Mouse (Mus musculus) heart, postnatal 0 days (tissue): ENCODE data around the gene Sema4c. TPM values are rescaled to one million over a fixed set of nuclear protein-coding genes. Genes with fewer than 3 reads are reported as not detected.

Experiments used
- ATAC-seq: fragments of 200-750 bp; cut with Nextera tagmentation; 2 replicates; pipeline ENCODE4 v1.8.0; 2017; ENCODE audit warnings: low read depth, moderate number of reproducible peaks, moderate library complexity; ENCODE audit not compliant: insufficient read depth
- DNase-seq: peaks from one replicate; pipeline ENCODE4 v3.0.0-alpha.2; 2016; ENCODE audit warnings: low spot score
- H3K27ac ChIP-seq: fragments of 300-500 bp; sonication (generic); 2 replicates; pipeline ENCODE4 v1.5.1; 2014; ENCODE audit warnings: low read depth, mild to moderate bottlenecking
- H3K27me3 ChIP-seq: fragments of 300-500 bp; sonication (generic); 2 replicates; pipeline ENCODE4 v1.6.1; 2014; ENCODE audit warnings: low read length, mixed read lengths; ENCODE audit not compliant: control insufficient read depth, insufficient read depth
- H3K36me3 ChIP-seq: fragments of 300-500 bp; sonication (generic); replicated peaks from 2 replicates; pipeline ENCODE4 v1.6.1; 2014; ENCODE audit warnings: low read length, mixed read lengths; ENCODE audit not compliant: control insufficient read depth, insufficient read depth
- H3K4me1 ChIP-seq: fragments of 300-500 bp; sonication (generic); 2 replicates; pipeline ENCODE4 v1.6.1; 2014; ENCODE audit warnings: antibody characterized with exemption; ENCODE audit not compliant: control insufficient read depth, insufficient read depth
- H3K4me2 ChIP-seq: fragments of 300-500 bp; sonication (generic); 2 replicates; pipeline ENCODE4 v1.6.1; 2014; ENCODE audit warnings: low read depth, mild to moderate bottlenecking, low read length, moderate library complexity
- H3K4me3 ChIP-seq: fragments of 300-500 bp; sonication (generic); 2 replicates; pipeline ENCODE4 v1.5.1; 2014; ENCODE audit warnings: low read depth, low read length
- H3K9ac ChIP-seq: fragments of 300-500 bp; sonication (generic); replicated peaks from 2 replicates; pipeline ENCODE4 v1.6.1; 2014; ENCODE audit warnings: low read depth, low read length, mixed read lengths
- H3K9me3 ChIP-seq: fragments of 300-500 bp; sonication (generic); replicated peaks from 2 replicates; pipeline ENCODE4 v1.6.1; 2016; ENCODE audit warnings: low read length; ENCODE audit not compliant: control insufficient read depth
- CTCF ChIP-seq: IDR thresholded peaks from 2 replicates; pipeline ENCODE4 v1.5.1; 2016; ENCODE audit warnings: antibody characterized with exemption, control low read depth, low read depth
- EP300 ChIP-seq: IDR thresholded peaks from 2 replicates; pipeline ENCODE4 v1.6.1; 2016; ENCODE audit warnings: antibody characterized with exemption, low read depth
- WGBS: fragments of 180-500 bp; shearing (Covaris S2); extraction: QIAGEN DNeasy Blood & Tissue Kit; methylation state at CpG from one replicate; pipeline ENCODE4 v1.1.7; 2014; 5-methylcytosine and 5-hydroxymethylcytosine counted together
- polyA plus RNA-seq: library from polyadenylated mRNA; unstranded; fragments of >200 nt; fragmentation: Nextera tagmentation; extraction: Ambion mirVana; gene quantifications from 2 replicates; pipeline ENCODE4 v1.2.1, GENCODE M21; 2015
- total RNA-seq: library from RNA; depleted of rRNA; stranded (reverse); fragments of >200 nt; gene quantifications from 2 replicates; pipeline ENCODE4 v1.2.3, GENCODE M21; 2014; ENCODE audit warnings: low replicate concordance

Sema4c gene
- total and polyA plus RNA-seq, 2 experiments from 2014 or later, result 5.7 to 13.2 TPM

DNA sequence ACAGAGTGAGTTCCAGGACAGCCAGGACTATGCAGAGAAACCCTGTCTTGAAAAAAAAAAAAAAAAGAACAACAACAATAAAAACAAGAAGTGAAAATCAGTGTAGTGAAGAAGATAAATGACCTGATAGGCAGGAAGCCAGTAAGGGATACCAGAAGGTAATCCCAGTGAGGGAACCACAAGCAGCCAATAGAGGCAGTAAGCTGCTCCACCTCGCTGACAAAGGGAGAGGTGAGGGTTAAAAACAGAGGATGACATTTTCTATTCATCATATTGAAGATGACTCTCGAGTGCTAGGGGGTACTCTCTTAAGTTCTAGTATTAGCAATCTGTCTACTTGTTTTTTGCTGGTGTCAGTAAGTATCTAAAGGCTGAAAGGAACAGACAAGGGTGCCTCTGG lies 40.3 kb upstream of the Sema4c start:
- H3K4me3 ChIP-seq, result no peak overlapping the region
- TF ChIP-seq CTCF (no peak), EP300 (no peak)
- H3K9me3 ChIP-seq, result no peaks in the 10 kb centered on the region
- 80% methylated on average over 2 of the region's 2 CpGs for WGBS
- H3K9ac ChIP-seq, result no peak overlapping the region
- ATAC-seq, result no peak
- H3K27ac ChIP-seq, result no peak overlapping the region
- no peaks in the 10 kb centered on the region for H3K27me3 ChIP-seq
- H3K4me2 ChIP-seq, result no peak overlapping the region
- no peak for DNase-seq
- no peaks in the 10 kb centered on the region for H3K36me3 ChIP-seq
- H3K4me1 ChIP-seq, result peaks cover 18% of the 10 kb centered on the region

DNA sequence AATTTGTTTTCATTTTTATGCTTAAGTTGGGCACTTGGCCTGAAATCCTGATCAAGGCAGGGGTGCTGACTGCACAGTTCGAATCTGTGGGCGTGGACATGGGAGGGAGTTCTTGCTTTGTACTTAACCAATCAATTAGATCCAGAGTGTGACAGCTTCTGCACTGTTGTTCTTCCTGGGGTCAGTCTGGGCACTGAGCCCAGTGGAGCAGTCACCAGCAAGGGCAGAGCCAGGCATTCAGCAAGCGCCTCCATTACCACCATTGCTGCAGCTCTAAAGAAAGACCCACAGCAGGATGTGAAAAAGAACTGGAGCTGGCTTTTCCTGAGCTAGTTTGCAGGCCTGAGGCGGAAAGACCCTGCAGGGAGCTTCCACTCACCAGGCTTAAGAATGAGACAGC lies 38.0 kb upstream of the Sema4c start:
- Histone ChIP-seq H3K9me3 (no peaks in the 10 kb centered on the region), H3K9ac (no peak overlapping the region), H3K27me3 (no peaks in the 10 kb centered on the region), H3K36me3 (no peaks in the 10 kb centered on the region), H3K4me1 (peaks cover 15% of the 10 kb centered on the region), H3K4me2 (peak overlapping the region; percentile 40), H3K4me3 (no peak overlapping the region), H3K27ac (peak overlapping the region; percentile 81)
- DNase-seq, result peak; percentile 72
- peak; percentile 89 for ATAC-seq
- TF ChIP-seq CTCF (no peak), EP300 (no peak)
- WGBS, result 24% methylated on average over 4 of the region's 4 CpGs

DNA sequence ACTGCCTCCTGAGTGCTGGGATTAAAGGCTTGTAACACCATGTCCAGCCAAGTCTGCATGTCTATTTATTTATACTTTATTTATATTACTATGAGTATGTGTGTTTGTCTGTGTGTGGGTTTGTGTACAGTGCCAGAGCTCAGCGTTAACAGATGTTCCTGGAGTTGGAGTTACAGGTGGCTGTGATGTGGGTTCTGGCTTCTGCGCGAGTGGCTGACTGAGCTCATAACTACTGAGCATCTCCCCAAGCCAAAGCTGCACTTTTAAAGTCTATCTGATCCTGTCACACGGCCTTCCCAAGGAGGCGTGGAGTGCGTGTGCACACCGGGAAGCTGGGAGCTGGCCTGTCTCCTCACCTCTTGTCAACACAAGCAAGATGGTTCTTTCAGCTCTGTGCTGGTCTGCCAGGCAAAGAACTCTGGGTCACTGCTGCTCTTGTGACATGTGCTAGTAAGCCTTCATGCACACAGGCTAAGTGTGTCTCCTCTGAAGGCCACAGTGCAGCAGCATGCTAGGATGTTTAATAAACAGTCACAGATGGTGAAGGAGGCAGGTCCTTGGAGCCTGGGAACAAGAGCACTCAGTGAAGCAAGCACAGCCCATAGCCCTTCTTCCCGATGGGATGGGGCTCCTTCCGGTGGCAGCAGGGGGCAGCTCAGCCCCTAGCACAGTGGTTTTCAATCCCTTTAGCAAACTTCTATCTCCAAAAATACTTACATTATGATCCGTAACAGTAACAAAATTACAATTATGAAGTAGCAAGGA lies 37.2 kb upstream of the Sema4c start:
- H3K4me2 ChIP-seq, result no peak overlapping the region
- no peak overlapping the region; the same call in 1 of the 2 replicates for H3K9ac ChIP-seq
- H3K36me3 ChIP-seq, result no peaks in the 10 kb centered on the region
- H3K27me3 ChIP-seq, result no peaks in the 10 kb centered on the region
- 45% methylated on average over 10 of the region's 10 CpGs for WGBS
- H3K4me3 ChIP-seq, result no peak overlapping the region
- ATAC-seq, result no peak
- no peak for DNase-seq
- no peak for TF ChIP-seq CTCF
- TF ChIP-seq EP300, result no peak
- H3K9me3 ChIP-seq, result no peaks in the 10 kb centered on the region
- H3K4me1 ChIP-seq, result peaks cover 15% of the 10 kb centered on the region
- peak overlapping the region; percentile 81 for H3K27ac ChIP-seq

DNA sequence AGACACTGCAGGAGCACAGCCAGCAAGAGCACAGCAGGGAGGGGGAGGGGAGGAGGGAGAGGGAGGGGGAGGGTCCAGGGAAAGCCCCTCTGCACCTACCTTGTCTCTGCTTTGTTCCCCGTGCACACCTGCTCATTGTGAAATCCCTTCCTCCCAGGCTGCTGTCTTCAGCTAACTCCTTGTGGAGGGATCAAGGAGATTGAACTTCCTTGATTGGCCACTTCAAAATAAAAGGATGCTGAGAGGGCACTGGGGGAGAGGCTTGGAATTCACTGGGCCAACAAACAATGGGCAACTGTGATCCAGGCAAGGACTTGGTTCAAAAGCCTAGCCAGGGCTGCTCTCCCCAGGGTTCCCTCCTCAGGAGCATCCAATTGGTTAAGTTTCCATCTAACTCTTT lies 35.0 kb upstream of the Sema4c start:
- H3K4me1 ChIP-seq, result peaks cover 34% of the 10 kb centered on the region
- no peak overlapping the region for H3K9ac ChIP-seq
- H3K27me3 ChIP-seq, result no peaks in the 10 kb centered on the region
- no peak overlapping the region for H3K27ac ChIP-seq
- TF ChIP-seq CTCF (no peak), EP300 (no peak)
- no peaks in the 10 kb centered on the region for H3K36me3 ChIP-seq
- 44% methylated on average over 1 of the region's 1 CpGs for WGBS
- ATAC-seq (no peak), DNase-seq (no peak)
- no peaks in the 10 kb centered on the region for H3K9me3 ChIP-seq
- no peak overlapping the region for H3K4me2 ChIP-seq
- no peak overlapping the region for H3K4me3 ChIP-seq

DNA sequence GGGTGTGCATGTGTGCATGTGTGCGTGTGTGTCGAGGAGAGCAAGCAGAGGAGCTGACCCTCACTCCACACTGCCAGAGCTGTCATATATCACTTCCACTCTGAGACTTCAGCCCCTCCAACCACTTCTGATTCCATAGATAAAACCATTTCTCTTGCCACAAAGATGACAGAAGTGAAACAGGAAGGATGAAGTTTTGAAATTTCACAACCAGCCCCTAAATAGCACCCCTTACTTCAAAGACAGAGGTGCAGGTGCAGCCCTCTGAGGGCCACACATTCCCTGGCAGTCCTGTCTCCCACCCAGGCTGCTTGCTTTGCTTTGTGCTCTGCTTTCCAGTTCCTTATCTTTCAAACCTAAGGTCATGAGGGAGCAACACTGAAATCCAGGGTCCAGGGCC lies 33.3 kb upstream of the Sema4c start:
- no peak overlapping the region for H3K4me3 ChIP-seq
- H3K4me2 ChIP-seq, result no peak overlapping the region
- DNase-seq, result no peak
- H3K27me3 ChIP-seq, result no peaks in the 10 kb centered on the region
- H3K9me3 ChIP-seq, result no peaks in the 10 kb centered on the region
- no peak overlapping the region for H3K27ac ChIP-seq
- peaks cover 36% of the 10 kb centered on the region for H3K4me1 ChIP-seq
- TF ChIP-seq EP300, result no peak
- no peaks in the 10 kb centered on the region for H3K36me3 ChIP-seq
- ATAC-seq, result no peak
- no peak overlapping the region for H3K9ac ChIP-seq
- WGBS, result 39% methylated on average over 2 of the region's 2 CpGs

DNA sequence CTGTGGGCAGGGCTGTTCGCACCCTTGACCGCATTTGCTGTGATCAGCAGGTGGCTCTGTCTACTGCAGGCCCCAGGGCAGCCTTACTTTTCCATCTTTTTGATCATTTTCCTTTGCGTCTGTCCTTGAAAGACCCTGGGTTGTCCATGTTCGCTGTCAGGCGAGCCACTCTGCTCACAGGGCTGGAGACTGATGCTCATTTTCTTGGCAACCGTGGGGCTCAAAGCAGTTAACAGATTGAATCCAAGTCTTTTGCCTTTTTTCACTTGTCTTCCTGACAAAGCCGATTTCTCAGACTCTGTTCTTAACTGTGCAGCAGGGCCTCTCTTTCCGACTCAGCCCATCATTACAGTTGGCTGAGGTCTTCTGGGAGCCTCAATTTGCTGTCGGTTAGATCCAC lies 32.5 kb upstream of the Sema4c start:
- Histone ChIP-seq H3K27ac (no peak overlapping the region), H3K4me2 (no peak overlapping the region), H3K36me3 (no peaks in the 10 kb centered on the region), H3K4me1 (peaks cover 28% of the 10 kb centered on the region), H3K27me3 (no peaks in the 10 kb centered on the region), H3K4me3 (no peak overlapping the region), H3K9me3 (no peaks in the 10 kb centered on the region), H3K9ac (no peak overlapping the region)
- TF ChIP-seq EP300, result no peak
- no peak for TF ChIP-seq CTCF
- ATAC-seq (no peak), DNase-seq (no peak)
- WGBS, result 80% methylated on average over 9 of the region's 9 CpGs
